Mouse (Mus musculus) forebrain, postnatal 0 days (tissue): ENCODE data around the gene Lamb1. TPM values are rescaled to one million over a fixed set of nuclear protein-coding genes. Genes with fewer than 3 reads are reported as not detected.

Experiments
- ATAC-seq: fragments of 200-750 bp; cut with Nextera tagmentation; 2 replicates; pipeline ENCODE4 v1.8.0; 2017; ENCODE audit warnings: mild to moderate bottlenecking, moderate library complexity
- DNase-seq: peaks from one replicate; pipeline ENCODE4 v3.0.0-alpha.2; 2015
- H3K27ac ChIP-seq: fragments of 300-500 bp; sonication (generic); 2 replicates; pipeline ENCODE4 v1.5.1; 2014; ENCODE audit warnings: low read depth, mild to moderate bottlenecking, antibody characterized with exemption, low read length, moderate library complexity, mixed read lengths
- H3K27me3 ChIP-seq: fragments of 300-500 bp; sonication (generic); 2 replicates; pipeline ENCODE4 v1.6.1; 2014; ENCODE audit warnings: mild to moderate bottlenecking, low read length, mixed read lengths; ENCODE audit not compliant: insufficient read depth
- H3K36me3 ChIP-seq: fragments of 300-500 bp; sonication (generic); 2 replicates; pipeline ENCODE4 v1.6.1; 2014; ENCODE audit warnings: mild to moderate bottlenecking, moderate library complexity; ENCODE audit not compliant: insufficient read depth
- H3K4me1 ChIP-seq: fragments of 300-500 bp; sonication (generic); 2 replicates; pipeline ENCODE4 v1.6.1; 2014; ENCODE audit warnings: antibody characterized with exemption; ENCODE audit not compliant: insufficient read depth
- H3K4me2 ChIP-seq: fragments of 300-500 bp; sonication (generic); 2 replicates; pipeline ENCODE4 v1.6.1; 2014; ENCODE audit warnings: low read depth, mild to moderate bottlenecking, moderate library complexity
- H3K4me3 ChIP-seq: fragments of 300-500 bp; sonication (generic); 2 replicates; pipeline ENCODE4 v1.5.1; 2014; ENCODE audit warnings: low read depth, low read length, mixed read lengths
- H3K9ac ChIP-seq: fragments of 300-500 bp; sonication (generic); 2 replicates; pipeline ENCODE4 v1.6.1; 2014; ENCODE audit warnings: mild to moderate bottlenecking
- H3K9me3 ChIP-seq: fragments of 300-500 bp; sonication (generic); 2 replicates; pipeline ENCODE4 v1.6.1; 2016; ENCODE audit warnings: low read length
- CTCF ChIP-seq: sonication (generic); IDR thresholded peaks from 2 replicates; pipeline ENCODE4 v1.5.1; 2016; ENCODE audit warnings: antibody characterized with exemption, control low read depth, low read depth
- WGBS: fragments of 180-500 bp; shearing (Covaris S2); extraction: QIAGEN DNeasy Blood & Tissue Kit; methylation state at CpG from one replicate; pipeline ENCODE4 v1.1.7; 2014; 5-methylcytosine and 5-hydroxymethylcytosine counted together
- polyA plus RNA-seq: library from polyadenylated mRNA; unstranded; fragments of >200 nt; fragmentation: Nextera tagmentation; extraction: Ambion mirVana; gene quantifications from 2 replicates; pipeline ENCODE4 v1.2.1, GENCODE M21; 2015
- total RNA-seq: library from RNA; depleted of rRNA; stranded (reverse); fragments of >200 nt; gene quantifications from 2 replicates; pipeline ENCODE4 v1.2.3, GENCODE M21; 2014; rRNA removed

Gene Lamb1
- total and polyA plus RNA-seq, 2 experiments from 2014 or later, result 12.1 to 33.4 TPM

DNA sequence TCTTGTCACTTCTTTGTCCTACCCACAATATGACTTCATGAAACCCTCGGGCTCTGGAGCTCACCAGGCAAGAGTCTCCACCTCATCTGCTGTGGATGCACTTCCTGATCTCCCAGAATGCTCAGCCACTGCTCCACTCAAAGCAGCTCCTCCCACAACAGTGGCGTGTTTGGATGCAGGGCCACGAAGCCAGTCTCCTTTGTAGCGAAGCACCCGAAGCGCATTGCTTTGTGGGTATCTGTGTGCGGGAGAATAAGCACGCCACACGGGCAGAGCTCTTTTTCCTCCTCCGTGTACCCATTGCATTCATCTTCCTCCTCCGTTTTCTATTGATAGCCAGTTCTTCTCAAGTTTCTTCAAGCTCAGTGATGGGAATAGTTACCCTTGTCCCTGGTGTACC is 112.2 kb downstream of the Lamb1 start:
- Histone ChIP-seq H3K27ac (no peak overlapping the region), H3K4me3 (no peak overlapping the region), H3K4me2 (no peak overlapping the region), H3K9ac (no peak overlapping the region), H3K4me1 (0 out of 2 replicates have a peak, but pooled peaks cover 6% of the 10 kb centered on the region), H3K36me3 (no peaks in the 10 kb centered on the region), H3K9me3 (no peaks in the 10 kb centered on the region), H3K27me3 (no peaks in the 10 kb centered on the region)
- DNase-seq (no peak), ATAC-seq (peak; percentile 41)
- no peak for TF ChIP-seq CTCF
- 78% methylated on average over 11 of the region's 11 CpGs for WGBS

Other genes with a start within 250 kb of the Lamb1 start
- 0.10 and 0.38 TPM in 2 replicates for gene Fam110c, start 191.4 kb upstream of the Lamb1 start, total RNA-seq
- gene Fam110c, start 191.4 kb upstream of the Lamb1 start, polyA plus RNA-seq, result 0.19 TPM in 1 of 2 replicates, not detected in the other
- not detected in 2 replicates for gene Gm6993, start 24.5 kb upstream of the Lamb1 start, total RNA-seq
- gene Gm6993, start 24.5 kb upstream of the Lamb1 start, polyA plus RNA-seq, result not detected in 2 replicates
- 57.5 and 64.2 TPM in 2 replicates for gene Dld, start 86.2 kb downstream of the Lamb1 start, total RNA-seq
- gene Dld, start 86.2 kb downstream of the Lamb1 start, polyA plus RNA-seq, result 110 and 114 TPM in 2 replicates
- gene Slc26a3, start 125.6 kb downstream of the Lamb1 start, total RNA-seq, result 0.46 TPM in 1 of 2 replicates, not detected in the other
- gene Slc26a3, start 125.6 kb downstream of the Lamb1 start, polyA plus RNA-seq, result 0.14 TPM in 1 of 2 replicates, not detected in the other
- 19.1 and 25.9 TPM in 2 replicates for gene Cbll1, start 234.4 kb downstream of the Lamb1 start, total RNA-seq
- 18.1 and 22.5 TPM in 2 replicates for gene Cbll1, start 234.4 kb downstream of the Lamb1 start, polyA plus RNA-seq